Mouse (Mus musculus): ENCODE data around the gene Ltbr. TPM values are rescaled to one million over a fixed set of nuclear protein-coding genes. Genes with fewer than 3 reads are reported as not detected.

The Ltbr gene
- total RNA-seq, 2 experiments from 2014 or later, result 27.4 to 31.8 TPM

GRCm38 (mm10) chr6:125348721-125349574, 35.3 kb upstream of the Ltbr start, which contains the start of gene Tnfrsf1a:
Gene Tnfrsf1a (plus strand): TSS chr6:125349362.
- no peak for DNase-seq (ENCODE audit: low spot score)
- intact Hi-C loops (cut with DNase I), result loop anchor here (2.0 kb wide), 1 partner anchor 18 kb away; no protein-coding TSS in a partner anchor

GRCm38 (mm10) chr6:125346029-125346428, 32.3 kb upstream of the Ltbr start:
- no peak for DNase-seq (ENCODE audit: low spot score)
- intact Hi-C loops (cut with DNase I), result no loop called here

GRCm38 (mm10) chr6:125345625-125346024, 31.9 kb upstream of the Ltbr start:
- intact Hi-C loops (cut with DNase I), result no loop called here
- DNase-seq (ENCODE audit: low spot score), result no peak

GRCm38 (mm10) chr6:125344866-125345265, 31.2 kb upstream of the Ltbr start:
- intact Hi-C loops (cut with DNase I), result no loop called here
- DNase-seq (ENCODE audit: low spot score), result no peak

GRCm38 (mm10) chr6:125344084-125344483, 30.4 kb upstream of the Ltbr start:
- no peak for DNase-seq (ENCODE audit: low spot score)
- intact Hi-C loops (cut with DNase I), result no loop called here

- no peak for DNase-seq (ENCODE audit: low spot score)
- intact Hi-C loops (cut with DNase I), result no loop called here
These were observed 28.5 kb upstream of the Ltbr start for GRCm38 (mm10) chr6:125342198-125342597.

GRCm38 (mm10) chr6:125340244-125340643, 26.6 kb upstream of the Ltbr start:
- no peak for DNase-seq (ENCODE audit: low spot score)
- intact Hi-C loops (cut with DNase I), result no loop called here

GRCm38 (mm10) chr6:125338791-125339660, 25.3 kb upstream of the Ltbr start:
- intact Hi-C loops (cut with DNase I), result no loop called here
- no peak for DNase-seq (ENCODE audit: low spot score)

GRCm38 (mm10) chr6:125334356-125334755, 20.7 kb upstream of the Ltbr start:
- intact Hi-C loops (cut with DNase I), result no loop called here
- no peak for DNase-seq (ENCODE audit: low spot score)

- DNase-seq (ENCODE audit: low spot score), result no peak
- intact Hi-C loops (cut with DNase I), result no loop called here
These were observed 19.6 kb upstream of the Ltbr start for GRCm38 (mm10) chr6:125333112-125333899.

- peak; percentile 90 for DNase-seq (ENCODE audit: low spot score)
- intact Hi-C loops (cut with DNase I), result loop anchor here (2.0 kb wide), 1 partner anchor 18 kb away; the partner anchor contains the start of gene Tnfrsf1a
These were observed 17.1 kb upstream of the Ltbr start for GRCm38 (mm10) chr6:125330626-125331326.

- no peak for DNase-seq (ENCODE audit: low spot score)
- intact Hi-C loops (cut with DNase I), result loop anchor here (1.0 to 5.0 kb wide), 2 partner anchors 36 to 51 kb away; no protein-coding TSS in a partner anchor
These were observed 14.6 kb upstream of the Ltbr start for GRCm38 (mm10) chr6:125328243-125328642.

- DNase-seq (ENCODE audit: low spot score), result no peak
- intact Hi-C loops (cut with DNase I), result loop anchor here (5.0 kb wide), 1 partner anchor 48 kb away; no protein-coding TSS in a partner anchor
These were observed 11.7 kb upstream of the Ltbr start for GRCm38 (mm10) chr6:125325337-125325736.

GRCm38 (mm10) chr6:125323547-125323946, 9.9 kb upstream of the Ltbr start:
- intact Hi-C loops (cut with DNase I), result no loop called here
- DNase-seq (ENCODE audit: low spot score), result no peak

- intact Hi-C loops (cut with DNase I), result no loop called here
- DNase-seq (ENCODE audit: low spot score), result no peak
These were observed 9.1 kb upstream of the Ltbr start for GRCm38 (mm10) chr6:125322794-125323193.

- intact Hi-C loops (cut with DNase I), result no loop called here
- DNase-seq (ENCODE audit: low spot score), result no peak
These were observed 7.6 kb upstream of the Ltbr start for GRCm38 (mm10) chr6:125321114-125321855.

GRCm38 (mm10) chr6:125320323-125320722, 6.6 kb upstream of the Ltbr start, which contains the start of gene Scnn1a:
Gene Scnn1a (plus strand): TSS chr6:125320659.
- no peak for DNase-seq (ENCODE audit: low spot score)
- intact Hi-C loops (cut with DNase I), result no loop called here

GRCm38 (mm10) chr6:125319919-125320296, 6.2 kb upstream of the Ltbr start:
- DNase-seq (ENCODE audit: low spot score), result no peak
- intact Hi-C loops (cut with DNase I), result no loop called here
